Mouse (Mus musculus) neural tube, embryonic 15.5 days (tissue): ENCODE measurements around the gene Psmb5. TPM values are rescaled to one million over a fixed set of nuclear protein-coding genes. Genes with fewer than 3 reads are reported as not detected.
A peak's percentile ranks its signal among the peaks of the same experiment; 100 is the strongest.

Source experiments
- ATAC-seq: fragments of 200-750 bp; cut with Nextera tagmentation; 2 replicates; pipeline ENCODE4 v1.8.0; 2017; ENCODE audit warnings: mild to moderate bottlenecking, moderate TSS enrichment, moderate library complexity; ENCODE audit not compliant: low FRiP score
- H3K27ac ChIP-seq: fragments of 300-500 bp; sonication (generic); replicated peaks from 2 replicates; pipeline ENCODE4 v1.5.1; 2015; ENCODE audit warnings: mild to moderate bottlenecking, inconsistent platforms
- H3K27me3 ChIP-seq: fragments of 300-500 bp; sonication (generic); replicated peaks from 2 replicates; pipeline ENCODE4 v1.6.1; 2015; ENCODE audit warnings: inconsistent platforms
- H3K36me3 ChIP-seq: fragments of 300-500 bp; sonication (generic); 2 replicates; pipeline ENCODE4 v1.6.1; 2015; ENCODE audit warnings: inconsistent platforms
- H3K4me1 ChIP-seq: fragments of 300-500 bp; sonication (generic); 2 replicates; pipeline ENCODE4 v1.6.1; 2015; ENCODE audit warnings: inconsistent platforms
- H3K4me2 ChIP-seq: fragments of 300-500 bp; sonication (generic); 2 replicates; pipeline ENCODE4 v1.6.1; 2015; ENCODE audit warnings: inconsistent platforms, mild to moderate bottlenecking, moderate library complexity
- H3K4me3 ChIP-seq: fragments of 300-500 bp; sonication (generic); replicated peaks from 2 replicates; pipeline ENCODE4 v1.5.1; 2015; ENCODE audit warnings: mild to moderate bottlenecking, inconsistent platforms
- H3K9ac ChIP-seq: fragments of 300-500 bp; sonication (generic); replicated peaks from 2 replicates; pipeline ENCODE4 v1.6.1; 2015; ENCODE audit warnings: mild to moderate bottlenecking, inconsistent platforms
- H3K9me3 ChIP-seq: fragments of 300-500 bp; sonication (generic); replicated peaks from 2 replicates; pipeline ENCODE4 v1.6.1; 2016; ENCODE audit warnings: inconsistent platforms
- WGBS: fragments of 180-500 bp; shearing (Covaris S2); methylation state at CpG from one replicate; pipeline ENCODE4 v1.1.7; 2015; ENCODE audit warnings: mixed read lengths; 5-methylcytosine and 5-hydroxymethylcytosine counted together
- microRNA counts: library from miRNA; unstranded; fragments of <30 nt; microRNA quantifications from one replicate; lab custom pipeline; 2016
- microRNA-seq: library from miRNA; unstranded; fragments of <30 nt; microRNA quantifications from one replicate; pipeline ENCODE4, GENCODE M21; 2017
- polyA plus RNA-seq: library from polyadenylated mRNA; unstranded; fragments of >200 nt; fragmentation: Nextera tagmentation; extraction: Ambion mirVana; gene quantifications from 2 replicates; pipeline ENCODE4 v1.2.1, GENCODE M21; 2015

The Psmb5 gene
- polyA plus RNA-seq, 1 experiment from 2014 or later: 448 TPM

DNA sequence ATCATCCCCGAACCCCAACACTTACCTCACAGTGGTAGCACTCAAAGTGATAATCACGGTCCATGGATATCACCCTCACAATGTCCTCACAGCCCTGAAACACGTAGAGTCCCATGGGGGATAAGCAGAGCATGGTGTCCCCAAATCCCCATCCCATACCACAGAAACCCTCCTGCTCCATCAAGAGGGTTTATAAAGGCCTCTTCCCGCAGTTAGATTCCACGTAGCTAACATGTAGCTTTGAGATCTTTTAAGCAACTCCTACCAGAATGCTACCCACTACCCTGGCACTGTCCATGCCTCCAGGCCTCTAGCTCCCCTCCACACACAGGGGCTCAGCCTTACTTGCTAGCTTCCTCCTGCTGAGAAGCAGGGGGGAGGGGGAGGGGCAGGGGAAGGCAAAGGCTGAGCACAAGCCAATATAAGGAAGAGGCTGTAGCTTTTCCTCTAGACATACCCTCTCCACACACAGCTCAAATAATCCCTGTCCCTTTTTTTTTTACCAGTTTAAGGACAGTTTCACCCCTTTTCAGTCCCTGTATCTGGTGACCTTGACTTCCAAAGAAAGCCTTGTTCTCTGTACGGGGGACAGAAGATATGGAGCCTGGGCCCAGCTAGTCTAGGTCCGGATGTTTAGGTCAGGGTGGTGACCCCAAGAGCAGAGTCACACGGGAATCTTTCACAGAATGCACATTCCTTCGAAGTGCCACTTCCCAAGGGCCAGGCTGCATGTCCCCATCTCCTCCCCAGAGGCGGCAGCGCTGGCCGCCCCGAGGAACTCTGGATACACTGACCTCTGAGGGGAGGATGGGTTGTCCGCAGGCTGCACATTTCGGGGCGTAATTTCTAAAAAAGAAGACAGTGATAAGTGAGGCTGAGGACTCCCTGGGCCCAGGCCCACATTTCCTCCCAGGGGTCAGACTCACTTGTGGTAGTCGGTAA, 48.1 kb downstream of the Psmb5 start:
- Histone ChIP-seq H3K27ac (peak overlapping the region; percentile 23; the same call in 1 of the 2 replicates), H3K4me1 (peaks cover 28% of the 10 kb centered on the region), H3K4me3 (no peak overlapping the region), H3K4me2 (no peak overlapping the region), H3K9me3 (no peaks in the 10 kb centered on the region), H3K9ac (no peak overlapping the region), H3K27me3 (peaks cover 14% of the 10 kb centered on the region), H3K36me3 (no peaks in the 10 kb centered on the region)
- 71% methylated on average over 17 of the region's 17 CpGs for WGBS
- ATAC-seq: no peak

DNA sequence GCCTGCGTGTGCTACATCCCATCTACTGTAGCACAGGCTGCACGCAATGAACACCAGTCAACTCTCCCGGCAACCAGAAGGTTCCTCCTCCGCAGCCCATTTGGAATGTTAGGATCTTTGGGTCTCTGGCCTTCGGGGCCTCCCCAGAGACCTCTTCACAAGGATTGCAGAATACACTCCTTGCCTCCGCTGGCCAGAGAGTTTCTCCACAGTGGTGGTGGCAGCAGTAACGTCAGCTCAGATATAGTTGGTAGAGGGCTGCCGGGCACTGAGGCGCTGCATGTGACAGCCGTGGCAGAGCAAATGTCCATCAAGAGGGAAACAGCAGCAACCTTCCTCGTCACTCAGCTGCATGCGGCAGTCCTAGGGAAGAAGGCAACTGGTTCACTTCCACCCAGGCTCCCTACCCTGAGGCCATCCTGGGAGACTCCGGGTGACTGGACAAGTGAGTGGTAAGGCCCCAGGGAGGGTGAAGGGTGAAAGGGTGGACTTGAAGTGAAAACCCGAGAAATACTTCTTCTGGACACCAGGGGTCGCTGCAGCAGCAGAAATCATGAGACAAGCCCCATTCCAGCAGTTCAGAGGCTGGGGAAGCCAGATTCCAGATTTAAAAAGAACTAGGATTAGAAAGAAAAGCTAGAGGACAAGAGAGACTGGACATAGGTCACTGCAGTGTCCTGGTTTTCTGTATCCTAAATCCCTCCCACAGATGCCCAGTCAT, 49.0 kb downstream of the Psmb5 start:
- peak overlapping the region; percentile 23; the same call in 1 of the 2 replicates for H3K27ac ChIP-seq
- peaks cover 6% of the 10 kb centered on the region; the same call in 1 of the 2 replicates for H3K27me3 ChIP-seq
- H3K9ac ChIP-seq: no peak overlapping the region
- H3K4me1 ChIP-seq: peaks cover 19% of the 10 kb centered on the region
- H3K4me3 ChIP-seq: no peak overlapping the region
- H3K4me2 ChIP-seq: no peak overlapping the region
- H3K9me3 ChIP-seq: no peaks in the 10 kb centered on the region
- no peaks in the 10 kb centered on the region for H3K36me3 ChIP-seq
- WGBS: 75% methylated on average over 15 of the region's 15 CpGs
- ATAC-seq: peak; percentile 19; the same call in 1 of the 2 replicates

MicroRNAs encoded within 50 kb of the gene (microRNA counts, 519-probe panel; counts per million panel counts)
- microRNA mmu-miR-686 (lab: Ali Mortazavi, UCI): not detected

Small RNA genes lying within 50 kb of the gene (microRNA-seq; reads per million reads assigned to microRNA genes)
- not detected for gene Mir686
- not detected for gene Mir6948

Other genes starting within 250 kb of the Psmb5 start
- gene Slc7a7, start 200.2 kb downstream of the Psmb5 start, polyA plus RNA-seq: 6.2 and 7.9 TPM in 2 replicates
- 236 and 303 TPM in 2 replicates for gene Mrpl52, start 191.1 kb downstream of the Psmb5 start, polyA plus RNA-seq
- 40.7 and 60.5 TPM in 2 replicates for gene Mmp14, start 186.4 kb downstream of the Psmb5 start, polyA plus RNA-seq
- 31.8 and 33.7 TPM in 2 replicates for gene Lrp10, start 153.9 kb downstream of the Psmb5 start, polyA plus RNA-seq
- 32.3 and 44.0 TPM in 2 replicates for gene Rem2, start 141.9 kb downstream of the Psmb5 start, polyA plus RNA-seq
- 92.3 and 93.9 TPM in 2 replicates for gene Prmt5, start 100.5 kb downstream of the Psmb5 start, polyA plus RNA-seq
- 20.5 and 34.8 TPM in 2 replicates for gene Haus4, start 63.4 kb downstream of the Psmb5 start, polyA plus RNA-seq
- 6.1 and 12.9 TPM in 2 replicates for gene Ajuba, start 40.5 kb downstream of the Psmb5 start, polyA plus RNA-seq
- 4.4 and 6.5 TPM in 2 replicates for gene 4931414P19Rik, start 12.0 kb downstream of the Psmb5 start, polyA plus RNA-seq
- 0.04 and 27.8 TPM in 2 replicates for gene Psmb11, start 3.4 kb upstream of the Psmb5 start, polyA plus RNA-seq
- not detected in 2 replicates for gene Gm17606, start 22.9 kb upstream of the Psmb5 start, polyA plus RNA-seq
- 13.2 and 14.0 TPM in 2 replicates for gene Cdh24, start 23.3 kb upstream of the Psmb5 start, polyA plus RNA-seq
- 72.2 and 72.3 TPM in 2 replicates for gene 1700123O20Rik, start 68.2 kb upstream of the Psmb5 start, polyA plus RNA-seq
- 113 and 115 TPM in 2 replicates for gene Acin1, start 68.9 kb upstream of the Psmb5 start, polyA plus RNA-seq
- gene Gm29776, start 80.8 kb upstream of the Psmb5 start, polyA plus RNA-seq: 0.18 and 0.19 TPM in 2 replicates
- 0.12 and 0.29 TPM in 2 replicates for gene Cebpe, start 94.2 kb upstream of the Psmb5 start, polyA plus RNA-seq
- 6.1 and 8.1 TPM in 2 replicates for gene Slc7a8, start 163.9 kb upstream of the Psmb5 start, polyA plus RNA-seq
- gene Rnf212b, start 196.1 kb upstream of the Psmb5 start, polyA plus RNA-seq: 0.19 TPM in 1 of 2 replicates, not detected in the other